Mouse (Mus musculus): ENCODE results near the gene Ang.

Ang gene

DNA sequence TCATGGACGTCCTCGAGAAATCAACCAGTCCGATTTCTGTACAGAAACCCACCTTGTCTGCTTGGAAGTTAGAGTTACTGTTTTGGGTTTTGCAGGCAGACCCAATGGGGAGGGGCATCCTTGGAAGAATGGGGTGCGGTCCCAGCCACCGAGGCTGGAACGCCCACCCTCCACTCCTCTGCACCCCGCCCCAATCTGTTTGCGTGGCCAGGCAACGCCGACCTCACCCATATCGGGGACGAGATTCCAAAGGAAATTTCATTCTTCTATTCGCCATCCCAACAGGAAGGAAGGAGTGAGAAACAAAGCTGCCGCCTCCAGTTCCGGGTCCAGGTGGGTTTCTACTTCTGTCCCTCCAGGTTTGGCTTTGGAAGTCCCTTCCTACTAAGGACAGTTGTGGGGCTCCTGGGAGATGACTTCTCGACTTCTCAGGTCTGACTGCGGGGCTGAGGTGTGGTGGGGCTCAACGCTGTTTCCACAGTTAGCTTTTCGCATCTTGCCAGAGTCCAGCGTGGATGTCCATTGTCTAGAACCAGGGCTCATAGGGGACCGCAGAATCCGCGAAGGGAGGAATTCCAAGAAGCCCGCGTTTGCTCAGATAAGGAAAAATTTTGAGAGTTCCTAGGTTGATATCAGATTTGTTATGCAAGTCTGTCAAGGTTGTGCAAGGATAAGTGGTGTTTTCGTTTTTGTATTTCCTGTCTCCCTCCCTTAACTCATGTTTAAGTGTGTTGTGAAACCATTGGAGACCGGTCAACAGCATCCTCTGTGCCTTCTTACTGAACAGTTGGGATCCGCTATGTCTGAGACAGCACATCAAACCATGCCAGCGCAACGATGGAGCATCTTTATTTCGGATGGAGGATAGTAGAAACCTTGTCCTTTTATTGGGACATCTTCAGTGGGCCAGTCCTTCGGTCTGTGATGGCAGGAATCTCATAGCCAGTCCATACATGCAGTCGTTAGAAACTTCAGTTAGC, at the start of gene Ang, which contains the start of gene Rnase4:
Gene Ang (plus strand): TSS at position 230 of the 980 bp plus-strand sequence.
Gene Rnase4 (plus strand): TSS at position 157 of the 980 bp plus-strand sequence.
- DNase-seq (ENCODE audit: low spot score), result peak; percentile 38

GRCm38 (mm10) chr14:51041769-51042168, 49.2 kb upstream of the Ang start, which contains the start of gene Rnase9:
TSS of gene Rnase9 (minus strand) at chr14:51041869.
- no peak for DNase-seq (ENCODE audit: low spot score)

DNA sequence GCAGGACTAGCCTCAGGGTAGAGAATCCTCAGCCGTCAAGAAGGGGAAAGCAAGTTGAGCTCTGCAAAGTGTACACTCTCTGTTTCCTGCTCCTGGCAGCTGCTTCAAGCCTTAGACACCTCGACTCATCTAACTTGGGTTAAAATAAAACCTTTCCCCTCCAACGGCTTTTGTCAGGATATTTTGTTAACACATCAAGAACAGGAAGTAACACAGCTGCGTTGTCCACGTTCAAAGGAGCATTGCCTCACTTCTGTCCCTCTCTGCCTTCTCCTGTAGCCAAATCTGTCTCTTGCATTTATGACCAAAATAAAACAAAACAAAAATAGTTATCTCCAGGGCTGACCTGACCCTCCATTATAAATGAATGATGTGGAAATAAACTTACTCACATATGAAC, 43.1 kb upstream of the Ang start:
- no peak for DNase-seq (ENCODE audit: low spot score)

DNA sequence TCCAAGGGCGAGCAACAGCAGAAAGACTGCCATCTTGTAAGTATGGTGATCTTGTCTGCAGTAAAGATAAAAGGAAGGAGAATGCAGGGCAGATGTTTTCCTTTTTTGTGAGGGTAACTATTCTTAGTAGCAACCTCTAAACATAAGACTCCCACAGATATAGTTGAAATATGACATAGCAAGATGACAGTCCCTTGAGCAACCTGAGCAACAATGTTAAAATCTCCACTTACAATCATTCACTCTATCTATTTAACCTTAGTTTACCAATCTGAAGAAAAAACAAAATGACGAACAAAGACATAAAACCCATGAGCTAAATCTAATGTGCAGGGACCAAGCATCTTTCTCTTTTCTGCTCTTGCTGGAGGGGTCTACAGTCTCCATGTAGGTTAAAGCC, 40.9 kb upstream of the Ang start, which contains the start of gene Rnase11:
Gene Rnase11 (minus strand): TSS at position 101 of the 400 bp plus-strand sequence.
- no peak for DNase-seq (ENCODE audit: low spot score)

- no peak for DNase-seq (ENCODE audit: low spot score)
These were observed 39.0 kb upstream of the Ang start for GRCm38 (mm10) chr14:51051941-51052340.

- no peak for DNase-seq (ENCODE audit: low spot score)
These were observed 37.8 kb upstream of the Ang start for GRCm38 (mm10) chr14:51053176-51053575.

DNA sequence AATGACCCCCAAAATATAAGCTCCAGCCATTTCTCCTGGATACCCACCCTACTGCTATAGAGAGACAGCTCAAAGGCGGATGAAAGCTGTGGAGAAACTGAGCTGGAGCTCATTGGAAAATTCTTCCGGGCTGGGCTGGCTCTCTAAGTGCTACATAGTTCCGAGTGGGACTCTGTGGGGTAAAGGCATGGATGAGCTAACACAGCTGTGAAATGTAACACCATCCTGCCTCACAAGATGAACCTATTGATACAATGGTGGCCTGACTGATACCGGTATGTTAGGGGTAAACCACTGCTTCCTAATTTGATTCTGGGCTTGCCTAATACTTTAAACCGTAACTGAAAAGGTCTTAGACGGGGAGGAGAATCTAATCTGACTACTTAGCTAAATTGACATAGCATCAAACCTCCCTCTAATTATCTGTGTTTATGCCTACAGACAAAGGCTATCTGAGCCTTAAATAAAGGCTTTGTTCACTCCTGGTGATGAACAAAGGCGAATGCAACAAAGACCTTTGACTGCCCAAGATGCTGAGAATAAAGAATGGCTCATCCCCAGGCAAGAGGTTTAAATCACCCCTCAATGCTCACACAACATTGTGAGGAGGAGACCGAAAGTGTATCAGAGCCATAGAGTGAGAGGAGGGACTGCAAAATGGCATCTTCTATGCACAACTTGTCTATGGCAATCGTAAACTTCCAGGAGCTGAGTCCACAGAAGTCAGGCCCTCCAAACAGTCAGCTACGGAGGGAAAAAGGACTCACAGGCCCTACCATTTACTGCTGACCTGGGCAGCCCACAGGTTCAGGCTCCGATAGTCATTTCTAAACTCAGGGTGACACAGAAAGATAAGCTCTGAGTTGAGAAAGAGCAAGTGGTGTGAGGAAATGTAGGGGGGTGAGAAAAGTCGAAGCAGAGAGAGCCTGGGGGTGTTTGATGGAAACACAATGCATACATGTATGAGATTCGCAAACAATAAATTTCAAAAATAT, 36.4 kb upstream of the Ang start:
- no peak for DNase-seq (ENCODE audit: low spot score)

DNA sequence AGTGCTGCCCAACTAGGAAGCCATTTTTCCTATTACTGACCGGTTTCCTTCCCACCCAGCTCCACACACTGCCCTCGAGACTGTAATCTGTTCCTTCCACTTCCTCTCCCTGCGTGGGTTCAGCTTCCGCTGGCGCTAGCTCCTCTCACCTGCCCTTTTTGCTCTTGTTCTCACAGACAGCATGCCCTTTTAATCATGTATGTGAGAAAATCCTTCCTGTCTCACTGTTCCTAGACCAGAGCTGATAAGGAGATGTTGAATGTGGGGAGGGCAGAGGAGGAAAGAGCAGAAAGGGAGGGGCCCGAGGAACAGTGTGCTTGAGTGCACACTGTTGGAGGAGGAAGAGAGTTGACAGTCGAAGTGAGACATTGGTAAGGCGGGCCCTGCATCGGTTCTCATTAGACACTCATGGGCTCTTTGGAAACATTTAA, 33.5 kb upstream of the Ang start, which contains the start of gene Rnase12:
Gene Rnase12 (minus strand): TSS at position 261 of the 431 bp plus-strand sequence.
- no peak for DNase-seq (ENCODE audit: low spot score)

DNA sequence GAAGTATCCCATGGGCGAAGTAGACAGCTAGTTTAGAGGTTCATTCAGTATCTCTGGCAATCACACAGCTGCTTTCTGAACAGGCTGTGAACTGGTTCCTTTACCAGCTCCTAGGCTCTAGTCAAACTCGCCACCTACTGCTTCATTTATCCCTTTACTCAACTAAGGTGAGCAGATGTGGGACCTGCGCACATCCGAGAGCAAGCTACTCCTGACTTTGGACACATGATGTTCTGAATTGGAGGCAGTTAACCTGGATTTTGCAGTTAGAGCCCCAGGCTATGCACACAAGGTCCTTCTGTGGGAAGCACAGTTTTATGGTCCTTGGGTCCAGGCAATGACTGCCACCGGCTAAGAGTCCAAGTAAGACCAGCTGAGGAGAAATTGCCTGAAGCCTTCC, 30.2 kb upstream of the Ang start:
- no peak for DNase-seq (ENCODE audit: low spot score)

GRCm38 (mm10) chr14:51068956-51069355, 22.0 kb upstream of the Ang start:
- DNase-seq (ENCODE audit: low spot score), result no peak

DNA sequence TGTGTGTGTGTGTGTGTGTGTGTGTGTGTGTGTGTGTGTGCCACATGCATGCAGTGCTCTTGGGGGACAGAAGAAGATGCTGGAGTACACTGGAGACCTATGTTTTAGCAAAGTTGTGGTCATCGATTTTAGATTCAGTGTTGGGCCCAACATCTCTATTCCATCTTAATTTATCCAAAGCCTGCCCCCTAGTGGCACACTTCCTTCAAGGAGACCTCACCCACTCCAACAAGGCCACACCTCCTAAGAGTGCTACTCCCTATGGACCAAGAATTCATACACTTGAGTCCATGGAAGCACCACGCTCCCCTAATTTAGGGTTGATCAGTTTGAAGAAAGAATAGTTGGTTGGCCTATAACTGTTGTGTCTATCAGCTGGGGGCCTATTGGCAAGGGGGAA, 21.3 kb upstream of the Ang start:
- no peak for DNase-seq (ENCODE audit: low spot score)

DNA sequence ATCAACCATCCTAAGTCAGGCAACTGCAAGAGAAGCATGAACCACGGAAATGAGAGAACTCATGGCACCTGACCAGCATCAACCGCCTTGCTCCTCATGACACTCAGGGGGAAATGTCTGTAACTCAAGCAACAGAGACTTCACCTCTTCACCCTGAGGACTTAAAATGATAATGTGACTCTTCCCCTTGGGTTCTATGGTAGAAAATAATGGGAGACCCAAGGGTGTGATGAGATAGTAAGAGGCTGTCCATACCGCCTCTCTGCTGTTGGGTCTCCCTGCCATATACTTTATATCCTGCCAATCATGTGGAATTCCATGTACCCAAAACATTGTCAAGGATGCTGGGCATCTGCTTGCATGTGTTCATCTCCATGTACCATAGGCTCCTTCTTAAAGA, 16.6 kb upstream of the Ang start, which contains the start of gene Olfr750:
Gene Olfr750 (minus strand): TSS at position 101 of the 400 bp plus-strand sequence.
- no peak for DNase-seq (ENCODE audit: low spot score)

GRCm38 (mm10) chr14:51079180-51079579, 11.8 kb upstream of the Ang start:
- no peak for DNase-seq (ENCODE audit: low spot score)

- DNase-seq (ENCODE audit: low spot score), result no peak
These were observed 9.9 kb upstream of the Ang start for GRCm38 (mm10) chr14:51081035-51081434.

DNA sequence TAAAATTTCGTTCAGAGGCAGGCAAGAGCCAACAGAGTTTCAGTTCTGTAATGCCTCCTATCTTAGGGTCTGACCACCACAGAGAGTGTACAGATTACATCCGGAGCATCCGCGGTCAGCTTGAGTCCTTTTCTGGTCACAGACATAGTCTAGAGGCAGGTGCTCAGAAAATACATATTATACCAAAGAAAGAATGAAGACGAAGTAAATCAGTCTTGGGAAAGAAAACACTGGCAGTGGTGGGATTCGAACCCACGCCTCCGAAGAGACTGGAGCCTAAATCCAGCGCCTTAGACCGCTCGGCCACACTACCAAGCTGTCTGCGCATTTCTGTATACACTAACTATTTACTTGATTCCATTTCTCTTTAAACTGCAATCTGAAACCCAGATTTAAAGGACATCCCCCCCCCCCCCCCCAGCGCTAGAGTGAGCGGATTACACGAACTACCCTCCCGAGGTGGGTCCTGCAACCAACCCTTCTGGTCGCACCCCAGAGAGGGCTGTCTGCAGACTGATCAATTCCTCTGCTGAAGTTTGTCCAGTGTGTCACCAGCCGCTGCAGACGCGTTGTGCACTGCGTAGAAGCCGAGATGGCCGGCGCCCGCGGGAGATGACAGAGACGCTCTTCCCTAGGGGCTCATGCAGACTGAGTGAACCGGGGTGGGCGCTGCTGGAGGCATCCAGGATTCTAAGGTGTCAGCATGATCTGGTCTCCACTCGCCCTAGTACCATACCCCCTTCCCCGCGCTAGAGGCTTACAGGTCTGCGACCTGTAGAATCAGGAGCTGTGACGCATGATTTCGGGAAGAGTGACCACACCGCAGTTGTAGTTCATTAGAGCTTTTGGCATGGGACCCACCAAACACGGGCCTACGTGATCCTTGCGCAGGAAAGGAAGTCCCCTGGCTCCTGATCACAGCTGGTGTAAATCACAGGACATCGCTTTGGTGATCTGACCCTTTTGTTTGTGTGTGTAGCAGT, 8.1 kb upstream of the Ang start:
- no peak for DNase-seq (ENCODE audit: low spot score)

DNA sequence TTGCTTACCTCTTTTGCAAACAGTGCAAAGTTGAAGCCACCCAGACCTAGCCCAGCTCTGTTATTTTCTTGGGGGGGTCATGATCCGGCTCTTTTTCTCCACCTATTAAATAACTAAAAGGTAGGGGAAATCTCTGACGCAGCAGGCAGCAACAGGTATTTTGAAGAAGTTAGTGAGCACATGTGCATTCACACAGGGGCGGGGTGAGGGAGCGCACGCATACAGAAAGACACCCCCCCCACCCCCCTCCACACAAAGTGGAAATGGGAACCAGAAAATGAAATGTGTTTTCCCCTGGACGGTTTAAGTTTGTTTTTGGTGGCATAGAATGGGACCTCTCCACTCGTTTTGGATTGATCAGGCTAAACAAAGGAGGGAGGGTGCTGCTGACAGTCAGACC, 7.1 kb upstream of the Ang start:
- DNase-seq (ENCODE audit: low spot score), result no peak

GRCm38 (mm10) chr14:51085086-51085485, 5.9 kb upstream of the Ang start:
- DNase-seq (ENCODE audit: low spot score), result no peak

- DNase-seq (ENCODE audit: low spot score), result no peak
These were observed 5.0 kb upstream of the Ang start for GRCm38 (mm10) chr14:51085911-51086310.

DNA sequence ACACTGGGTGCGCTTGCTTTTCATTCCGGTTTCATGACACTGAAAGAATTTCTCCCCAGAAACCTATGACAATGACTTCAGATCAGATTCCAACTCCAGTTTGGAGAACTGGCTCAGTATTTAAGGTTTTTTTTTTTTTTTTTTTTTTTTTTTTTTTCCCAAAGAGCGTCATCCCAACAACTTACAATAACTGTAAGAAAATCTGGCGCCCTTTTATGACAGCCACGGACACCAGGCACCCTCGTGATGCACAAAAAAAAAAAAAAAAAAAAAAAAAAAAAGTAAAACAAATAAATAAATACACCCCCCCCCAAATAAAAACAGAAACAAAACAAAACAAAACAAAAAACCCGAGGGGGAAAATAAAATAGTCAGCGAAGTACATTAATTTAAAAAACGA, 3.2 kb upstream of the Ang start:
- no peak for DNase-seq (ENCODE audit: low spot score)

DNA sequence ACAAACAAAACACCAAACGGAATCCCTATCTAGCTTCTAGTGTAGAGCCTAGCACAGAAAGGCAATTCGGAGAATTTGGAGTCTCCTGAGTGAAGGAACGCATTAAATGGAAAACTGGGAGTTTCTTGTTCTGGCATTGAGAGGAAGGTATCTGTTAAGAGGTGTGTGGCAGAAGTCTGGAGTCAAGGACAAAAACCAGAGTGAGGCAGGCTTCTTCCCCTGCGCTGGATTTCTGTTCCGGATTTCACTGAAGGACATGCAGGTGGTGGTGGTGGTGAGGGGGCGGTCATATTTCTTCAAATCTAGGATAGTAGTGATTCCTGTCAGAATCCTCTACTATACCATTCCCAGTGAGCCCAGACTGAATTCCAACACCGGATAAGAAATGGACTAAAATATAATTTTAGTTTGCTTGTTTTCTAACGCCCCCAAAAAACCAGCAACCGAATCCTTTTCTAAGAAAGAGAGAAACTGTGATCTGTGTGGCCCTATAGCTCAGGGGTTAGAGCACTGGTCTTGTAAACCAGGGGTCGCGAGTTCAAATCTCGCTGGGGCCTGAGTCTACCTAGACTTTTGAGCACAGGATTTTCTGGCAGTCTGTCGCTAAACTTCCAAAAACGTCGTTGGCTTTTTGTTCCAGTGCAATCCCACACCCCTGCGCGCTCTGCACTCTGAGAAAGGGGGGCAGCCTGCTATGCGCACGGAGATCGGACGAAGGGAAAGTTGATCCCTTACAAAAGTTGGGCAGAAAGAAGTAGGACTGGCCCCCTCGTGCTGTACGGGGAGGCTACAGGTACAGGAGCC, 2.6 kb upstream of the Ang start:
- peak; percentile 74 for DNase-seq (ENCODE audit: low spot score)
